Mouse (Mus musculus): ENCODE data around the gene Tmc6.

Gene Tmc6

GRCm38 (mm10) chr11:117759267-117759666, 22.7 kb downstream of the Tmc6 start:
- in situ Hi-C loops (cut with MboI): no loop called here

GRCm38 (mm10) chr11:117755891-117756290, 26.1 kb downstream of the Tmc6 start:
- in situ Hi-C loops (cut with MboI): no loop called here

- in situ Hi-C loops (cut with MboI): no loop called here
Observed at GRCm38 (mm10) chr11:117751544-117751943, 30.5 kb downstream of the Tmc6 start.

- in situ Hi-C loops (cut with MboI): no loop called here
Observed at GRCm38 (mm10) chr11:117749414-117749813, 32.6 kb downstream of the Tmc6 start.

GRCm38 (mm10) chr11:117748628-117749027, 33.4 kb downstream of the Tmc6 start:
- in situ Hi-C loops (cut with MboI): no loop called here

GRCm38 (mm10) chr11:117743454-117744030, 38.5 kb downstream of the Tmc6 start:
- in situ Hi-C loops (cut with MboI): no loop called here

GRCm38 (mm10) chr11:117742715-117743114, 39.3 kb downstream of the Tmc6 start:
- in situ Hi-C loops (cut with MboI): no loop called here

- in situ Hi-C loops (cut with MboI): no loop called here
Observed at GRCm38 (mm10) chr11:117742243-117742642, 39.8 kb downstream of the Tmc6 start.

- in situ Hi-C loops (cut with MboI): no loop called here
Observed at GRCm38 (mm10) chr11:117741128-117741527, 40.9 kb downstream of the Tmc6 start.

GRCm38 (mm10) chr11:117738123-117738522, 43.9 kb downstream of the Tmc6 start:
- in situ Hi-C loops (cut with MboI): no loop called here

- in situ Hi-C loops (cut with MboI): no loop called here
Observed at GRCm38 (mm10) chr11:117736037-117736689, 45.8 kb downstream of the Tmc6 start.

GRCm38 (mm10) chr11:117731470-117731869, 50.5 kb downstream of the Tmc6 start:
- in situ Hi-C loops (cut with MboI): no loop called here

GRCm38 (mm10) chr11:117730490-117730838, 51.5 kb downstream of the Tmc6 start:
- in situ Hi-C loops (cut with MboI): no loop called here

- in situ Hi-C loops (cut with MboI): no loop called here
Observed at GRCm38 (mm10) chr11:117729798-117730489, 52.1 kb downstream of the Tmc6 start.

- in situ Hi-C loops (cut with MboI): no loop called here
Observed at GRCm38 (mm10) chr11:117729341-117729740, 52.7 kb downstream of the Tmc6 start.

GRCm38 (mm10) chr11:117728841-117729240, 53.2 kb downstream of the Tmc6 start:
- in situ Hi-C loops (cut with MboI): no loop called here

- in situ Hi-C loops (cut with MboI): no loop called here
Observed at GRCm38 (mm10) chr11:117728245-117728644, 53.8 kb downstream of the Tmc6 start.

GRCm38 (mm10) chr11:117727031-117727430, 55.0 kb downstream of the Tmc6 start:
- in situ Hi-C loops (cut with MboI): no loop called here

- in situ Hi-C loops (cut with MboI): no loop called here
Observed at GRCm38 (mm10) chr11:117724604-117725301, 57.2 kb downstream of the Tmc6 start.

GRCm38 (mm10) chr11:117718838-117719237, 63.2 kb downstream of the Tmc6 start:
- in situ Hi-C loops (cut with MboI): no loop called here
